Mouse (Mus musculus) spleen, postnatal 10 days (tissue): ENCODE measurements around the gene Nhs.

ENCODE experiments used
- DNase-seq, 2 experiments: peaks; one replicate each; pipeline ENCODE4 v3.0.0; 2021 to 2022; ENCODE audit warnings: low spot score in 2 of 2

Nhs gene

GRCm38 (mm10) chrX:162020039-162020566, 139.4 kb downstream of the Nhs start:
- DNase-seq: no peak

DNA sequence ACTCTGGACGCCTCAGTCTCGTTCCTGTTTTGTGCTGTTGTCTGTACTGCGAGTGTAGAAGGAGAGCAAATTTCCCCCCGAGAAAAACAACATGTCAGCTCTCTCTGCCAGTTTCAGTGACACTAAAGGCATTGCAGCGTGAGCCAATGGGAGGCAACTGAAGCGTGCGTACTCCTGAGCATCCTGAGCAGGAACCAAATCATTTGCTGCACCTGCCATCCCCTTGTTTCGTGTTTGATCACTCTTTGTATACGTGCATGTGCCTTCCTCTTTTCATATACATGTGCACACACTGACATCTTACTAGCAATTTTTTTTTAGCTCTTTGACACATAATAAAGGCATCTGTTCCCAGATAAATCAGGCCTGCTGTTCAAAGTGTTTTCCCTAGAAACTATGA, 142.1 kb downstream of the Nhs start:
- DNase-seq: no peak

DNA sequence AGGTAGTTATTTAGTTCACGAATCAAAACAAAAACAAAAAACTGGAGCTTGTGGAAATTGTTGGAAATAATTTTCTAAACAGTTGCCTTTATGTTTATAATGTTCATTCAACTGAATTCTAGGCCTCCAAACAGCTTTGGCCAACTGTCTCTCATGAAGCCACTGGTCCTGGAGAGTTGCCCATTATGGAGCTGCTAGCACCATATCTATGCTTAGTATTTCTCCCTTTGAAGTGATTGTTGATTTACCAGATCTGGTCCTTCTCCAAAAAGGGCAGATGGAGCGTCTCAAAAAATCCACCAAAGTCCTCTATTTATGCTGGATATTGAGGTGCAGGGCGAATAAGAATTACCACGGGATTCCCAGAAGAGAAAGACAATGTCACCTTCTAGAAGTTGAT, 147.0 kb downstream of the Nhs start:
- no peak for DNase-seq

DNA sequence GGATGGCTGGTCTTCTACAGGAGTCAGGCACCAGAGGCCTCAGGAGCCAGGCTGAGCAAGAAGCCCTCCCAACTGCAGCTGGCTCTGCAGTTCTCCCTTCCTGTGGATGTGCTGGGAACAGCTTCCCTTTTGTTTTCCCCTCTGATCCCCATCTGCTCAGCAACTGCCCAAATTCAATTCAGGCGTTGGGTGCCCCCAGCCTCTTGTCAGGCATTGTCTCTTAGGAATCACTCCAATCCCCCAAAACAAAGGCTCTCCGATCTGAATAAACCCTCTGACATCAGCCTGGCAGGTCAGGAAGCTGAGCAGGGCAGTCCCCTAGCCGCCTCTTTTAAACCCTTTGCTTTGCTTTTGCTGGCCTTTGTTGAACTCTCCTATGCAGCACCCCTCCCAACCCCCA, 149.7 kb downstream of the Nhs start:
- DNase-seq: no peak

- DNase-seq: no peak
These were observed 155.7 kb downstream of the Nhs start for GRCm38 (mm10) chrX:162003818-162004217.

DNA sequence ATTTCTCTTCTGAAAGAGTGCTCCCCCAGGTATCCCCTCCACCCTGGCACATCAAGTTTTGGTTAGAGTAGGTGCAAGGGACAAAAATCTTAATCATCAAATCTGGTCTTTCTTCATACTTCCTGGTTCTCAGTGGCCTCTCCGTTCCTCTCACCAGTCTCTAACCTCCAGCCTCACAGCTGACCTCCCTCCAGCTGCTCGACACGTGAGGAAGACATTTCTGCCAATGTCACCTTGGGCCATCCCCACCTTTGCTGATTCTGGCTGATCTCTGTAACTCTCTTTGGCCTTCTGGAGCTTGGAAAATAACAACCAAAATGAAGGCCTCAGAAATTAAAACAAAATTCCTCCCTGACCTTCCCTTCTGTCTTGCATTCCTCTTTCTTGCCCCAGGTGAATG, 160.7 kb downstream of the Nhs start:
- DNase-seq: no peak

DNA sequence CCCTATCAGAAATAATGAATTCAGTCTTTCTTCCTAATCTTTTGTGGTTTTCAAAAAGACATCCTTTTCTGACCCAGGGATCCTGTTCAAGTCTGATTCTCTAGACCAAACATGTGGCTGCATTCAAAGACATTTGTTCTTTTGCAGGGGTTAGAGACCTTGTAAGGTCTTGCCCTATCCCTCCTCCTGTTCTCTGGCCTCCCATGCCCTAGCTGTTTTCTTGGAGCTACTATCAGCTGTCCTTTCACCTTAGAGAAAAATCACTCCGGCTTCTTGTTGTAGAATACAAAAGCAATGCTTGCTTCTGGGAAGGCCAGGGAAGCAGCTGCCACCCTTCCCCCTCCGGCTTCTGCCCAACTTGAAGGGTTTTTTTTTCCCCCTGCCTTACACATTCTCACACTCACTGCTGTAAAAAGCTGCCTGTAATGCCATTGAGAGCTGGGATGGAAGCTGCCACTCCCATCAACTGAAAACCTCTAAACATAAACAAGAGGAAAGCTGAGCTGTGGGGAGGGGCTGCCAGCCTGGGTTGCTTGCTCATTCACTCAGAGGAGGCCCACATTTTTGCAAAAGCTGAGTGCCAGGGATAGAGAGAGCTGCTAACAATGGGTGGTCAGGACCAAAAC, 162.2 kb downstream of the Nhs start:
- DNase-seq: no peak

DNA sequence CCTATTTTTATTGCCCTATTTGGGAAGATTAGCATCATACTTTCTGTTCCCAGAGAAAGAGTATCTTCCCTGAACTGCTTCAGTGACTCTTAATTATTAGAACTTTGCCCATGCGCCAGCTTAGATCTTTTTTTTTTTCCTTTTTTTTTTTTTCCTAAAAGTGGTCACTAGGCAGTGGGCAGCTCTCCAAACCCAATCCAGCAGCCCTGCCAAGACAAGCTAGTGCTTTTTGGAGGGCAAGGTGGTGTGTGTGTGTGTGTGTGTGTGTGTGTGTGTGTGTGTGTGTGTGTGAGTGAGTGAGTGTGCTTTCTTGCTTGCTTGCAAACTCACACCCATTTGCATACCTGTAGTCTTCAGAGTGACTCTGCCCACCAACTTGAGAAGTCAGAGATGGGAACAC, 169.4 kb downstream of the Nhs start:
- DNase-seq: no peak

- no peak for DNase-seq
These were observed 174.6 kb downstream of the Nhs start for GRCm38 (mm10) chrX:161984961-161985360.

DNA sequence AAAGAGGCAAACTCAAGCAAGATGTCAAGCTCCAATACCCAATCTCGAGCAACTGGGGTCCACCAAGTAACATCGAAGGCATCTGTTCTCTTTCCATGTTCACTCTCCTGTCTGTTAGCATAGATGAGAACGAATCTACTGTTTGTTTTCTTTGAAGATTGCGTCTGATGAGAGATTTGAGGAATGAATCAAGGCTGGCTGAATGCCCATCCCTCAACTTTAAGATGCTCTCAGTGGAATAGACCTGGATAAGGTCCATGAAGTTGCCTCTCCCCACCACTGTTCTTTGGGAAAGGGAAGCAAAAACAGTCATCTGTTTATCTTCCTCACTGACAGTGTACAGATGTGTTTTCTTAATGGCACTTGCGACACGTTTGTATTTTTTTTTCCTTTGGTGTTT, 178.1 kb downstream of the Nhs start:
- no peak for DNase-seq

GRCm38 (mm10) chrX:161979946-161980345, 179.6 kb downstream of the Nhs start:
- DNase-seq: no peak

GRCm38 (mm10) chrX:161977236-161977841, 182.2 kb downstream of the Nhs start:
- no peak for DNase-seq

GRCm38 (mm10) chrX:161976376-161976775, 183.2 kb downstream of the Nhs start:
- DNase-seq: no peak

DNA sequence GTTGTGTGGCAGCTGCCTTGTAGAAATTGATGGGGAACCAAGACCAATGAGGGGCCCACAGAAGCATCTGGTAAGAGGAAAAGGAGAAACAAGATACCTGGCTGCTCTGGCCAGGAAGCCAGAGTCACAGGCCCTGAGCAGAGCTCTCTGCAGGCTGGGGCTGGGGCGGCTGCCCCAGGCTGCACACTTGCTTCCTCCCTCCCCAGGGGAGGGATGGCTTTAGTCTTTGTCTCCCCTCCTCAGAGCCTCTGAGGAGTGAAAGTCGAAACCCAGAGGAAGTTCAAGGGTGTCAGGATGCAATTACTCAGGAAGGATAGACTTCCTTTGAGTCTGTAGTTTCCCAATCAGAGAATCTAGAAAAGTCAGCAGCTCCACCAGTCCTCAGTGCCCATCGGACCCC, 186.0 kb downstream of the Nhs start:
- DNase-seq: no peak

DNA sequence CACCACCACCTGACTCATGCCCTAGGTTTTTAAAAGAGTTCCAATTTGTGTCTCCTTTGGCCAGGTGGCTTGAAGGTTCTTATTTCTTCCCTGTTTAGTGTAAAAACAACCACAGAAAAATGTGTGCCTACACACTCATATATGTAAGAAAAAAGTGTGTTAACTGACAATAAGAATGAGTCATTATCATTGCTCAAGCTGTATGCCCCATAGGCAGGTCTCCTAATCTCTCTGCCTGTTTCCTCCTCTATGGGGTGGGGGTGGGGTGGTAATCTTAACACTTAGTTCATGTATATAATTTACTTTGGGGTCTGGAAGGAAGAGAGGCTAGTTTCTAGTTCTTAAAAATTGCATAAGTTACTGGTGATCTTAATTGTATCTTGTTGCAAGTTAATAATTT, 186.8 kb downstream of the Nhs start:
- no peak for DNase-seq

DNA sequence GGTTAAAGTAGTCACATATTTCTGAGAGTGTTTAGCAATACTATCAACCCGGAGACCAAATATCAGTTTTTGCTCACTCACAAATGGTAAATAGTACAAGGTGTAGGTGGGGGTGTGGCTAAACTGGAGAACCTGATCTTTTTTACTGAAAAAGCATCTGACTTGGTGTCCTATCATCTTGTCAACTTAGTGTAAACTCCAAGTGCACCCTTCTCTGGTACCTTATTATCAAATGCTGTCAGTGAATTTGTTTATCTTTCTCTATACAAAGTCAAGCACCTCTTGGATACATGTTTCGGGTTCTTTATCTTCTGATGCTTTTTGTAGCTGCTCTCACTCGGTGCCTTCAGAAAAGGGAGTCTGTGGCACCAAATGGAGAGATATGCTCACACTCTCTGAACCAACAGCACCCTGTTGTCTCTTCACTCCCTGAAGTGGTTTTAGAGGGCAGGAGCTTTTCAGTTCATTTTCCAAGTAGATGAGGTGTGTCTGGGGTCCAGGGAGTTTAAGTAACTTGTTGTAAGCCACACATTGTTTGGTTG, 187.5 kb downstream of the Nhs start:
- DNase-seq: no peak

- DNase-seq: no peak
These were observed 188.4 kb downstream of the Nhs start for GRCm38 (mm10) chrX:161971131-161971530.

DNA sequence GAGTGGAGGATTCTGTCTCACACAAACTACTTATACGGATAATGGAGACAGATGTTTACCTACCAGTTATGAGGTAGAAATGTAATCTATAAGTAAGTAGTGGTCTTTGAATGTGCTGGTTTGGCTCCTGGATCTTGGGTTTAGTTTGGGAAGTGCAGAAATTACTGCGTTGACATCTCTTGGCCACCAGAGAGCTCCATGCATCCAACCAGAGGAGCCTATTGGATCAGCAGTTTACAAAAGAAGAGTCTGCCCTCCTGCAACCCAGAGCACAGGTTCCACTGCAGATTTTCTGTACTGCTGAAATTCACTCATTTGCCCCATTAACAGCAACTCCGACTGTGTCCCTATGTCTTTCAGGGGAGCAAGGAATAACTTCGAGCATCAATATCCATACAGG, 191.8 kb downstream of the Nhs start:
- DNase-seq: no peak

GRCm38 (mm10) chrX:161963372-161963771, 196.2 kb downstream of the Nhs start:
- DNase-seq: no peak

DNA sequence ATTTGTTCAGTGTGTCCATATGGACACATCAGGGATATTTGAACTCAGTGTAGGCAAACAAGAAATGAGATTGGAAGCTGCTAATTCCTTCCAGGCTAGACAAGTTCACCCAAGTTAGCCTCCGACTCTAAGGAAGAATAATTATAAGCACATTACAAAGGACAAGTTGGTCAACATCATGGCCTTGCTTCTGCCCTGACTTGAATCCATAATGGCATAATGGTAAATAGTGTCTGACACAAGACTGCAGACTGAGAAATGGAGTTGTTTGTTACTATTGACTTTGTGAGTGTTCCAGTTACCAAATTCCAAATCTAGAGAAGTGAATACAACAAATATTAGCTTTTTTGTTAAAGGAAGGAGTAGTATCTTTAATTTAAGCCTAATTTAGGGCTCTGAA, 196.7 kb downstream of the Nhs start:
- no peak for DNase-seq

- no peak for DNase-seq
These were observed 197.8 kb downstream of the Nhs start for GRCm38 (mm10) chrX:161961756-161962155.

DNA sequence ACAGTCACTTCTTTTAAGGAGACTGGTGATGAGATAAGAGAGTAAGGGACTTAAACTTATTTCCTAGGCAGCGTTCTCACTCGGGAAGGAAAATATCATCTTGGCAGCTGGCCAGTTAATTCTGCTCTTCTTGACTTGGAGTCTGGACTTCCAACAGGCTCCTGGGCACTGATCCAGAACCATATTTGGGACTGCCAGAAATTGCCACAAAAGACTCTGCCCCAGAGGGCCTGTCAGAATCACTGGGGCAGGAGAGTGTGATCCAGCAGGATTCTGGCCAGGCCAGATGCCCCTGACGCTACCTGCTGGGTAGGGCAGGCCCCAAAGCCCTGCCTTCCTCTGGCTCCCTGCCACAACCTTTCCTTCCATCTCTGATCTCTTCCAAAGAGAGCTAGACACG, 198.4 kb downstream of the Nhs start:
- no peak for DNase-seq

DNA sequence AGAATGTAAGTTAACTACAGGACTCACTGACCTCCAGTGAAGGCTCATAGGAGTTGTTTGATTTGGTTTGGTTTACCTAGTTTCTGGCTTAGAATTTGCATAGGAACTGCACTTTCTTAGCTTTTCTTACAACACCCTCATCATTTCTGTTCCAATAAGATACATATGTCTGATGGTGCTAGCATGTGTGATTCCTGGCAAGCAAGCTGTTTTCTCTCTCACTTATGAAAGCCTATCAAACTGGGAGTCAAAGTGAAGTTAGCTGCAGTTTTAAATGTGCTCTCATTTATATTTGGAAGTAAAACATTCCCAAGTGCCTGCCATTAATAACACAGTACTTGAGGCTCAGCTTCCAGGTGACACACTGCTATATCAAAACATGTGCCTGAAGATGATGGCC, 207.2 kb downstream of the Nhs start:
- DNase-seq: no peak
